Comparison of ENCODE assay signal across 8 mouse cellular contexts in the genomic region with DNA sequence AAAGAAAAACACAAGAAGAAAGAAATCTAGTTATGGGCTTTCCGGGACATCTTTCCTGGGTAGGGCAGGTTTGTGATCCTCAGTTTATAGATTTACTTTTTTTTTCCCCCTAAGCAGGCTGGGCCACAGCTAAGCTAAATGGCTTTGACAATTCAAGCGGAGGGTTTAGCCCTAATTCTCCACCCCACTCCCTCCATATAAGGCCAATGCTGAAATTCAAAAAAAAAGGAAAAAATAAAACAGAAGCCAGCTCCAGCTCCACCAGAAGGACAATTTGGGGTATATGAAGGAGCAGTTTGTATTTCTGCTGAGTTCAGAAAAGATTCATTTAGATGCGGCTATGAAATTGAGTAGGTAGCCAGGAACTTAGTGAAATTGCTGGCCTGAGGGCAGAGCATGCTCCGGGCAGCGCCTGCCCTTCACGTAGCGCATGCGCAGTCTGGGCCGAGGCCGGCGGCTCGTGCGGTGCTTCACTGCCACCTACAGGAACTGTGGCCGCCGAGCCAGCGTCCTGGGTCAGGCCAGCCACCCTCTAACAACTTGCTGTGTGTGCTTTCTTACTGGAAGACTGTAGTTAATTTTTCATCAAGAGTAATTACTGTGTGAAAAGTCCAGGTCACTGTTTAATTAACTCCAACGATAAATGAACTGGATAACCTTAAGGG.
DNase-seq lines count a peak whose midpoint lies in the region; ATAC-seq lines count a peak whose summit lies in the region.

No protein-coding gene starts in this region.

- no peak overlapping the region for H3K4me3 ChIP-seq in hindbrain, embryonic 14.5 days (replicated peaks; ENCODE audit: low read length)

- H3K36me3 ChIP-seq in hindbrain, embryonic 14.5 days (replicated peaks; ENCODE audit: control insufficient read depth, insufficient read depth), result no peaks in the 10 kb centered on the region

- H3K4me1 ChIP-seq in hindbrain, embryonic 14.5 days (replicated peaks; ENCODE audit: control insufficient read depth, insufficient read depth, low read length), result no peaks in the 10 kb centered on the region; the same call in 1 of the 2 replicates

- DNase-seq in R1 (ENCODE audit: low read depth, low spot score), result peak; percentile 76
- peak; percentile 88 to 89 for DNase-seq in cerebellum, postnatal 36 days
- DNase-seq in gastrocnemius, adult 18-20 months (ENCODE audit: low spot score), result peak; percentile 81
- peak; percentile 92 for DNase-seq in hindbrain, embryonic 14.5 days (ENCODE audit: low spot score)
- peak; percentile 88 to 92 for DNase-seq in layer of hippocampus, postnatal 25 days (ENCODE audit: extremely low spot score in 1 of 2, low spot score in 1 of 2)
- peak; percentile 91 for DNase-seq in lung, postnatal 10 days
- DNase-seq in retina, adult 2 months (ENCODE audit: low read depth, low spot score), result peak; percentile 44
- peak; percentile 29 for DNase-seq in thymus, postnatal 14 days

- peak overlapping the region; percentile 47 for H3K4me2 ChIP-seq in hindbrain, embryonic 14.5 days (replicated peaks)

- no peak overlapping the region for H3K27ac ChIP-seq in hindbrain, embryonic 14.5 days

- no peaks in the 10 kb centered on the region for H3K9me3 ChIP-seq in hindbrain, embryonic 14.5 days (ENCODE audit: control insufficient read depth, low read length)

- peak; percentile 89 for ATAC-seq in hindbrain, embryonic 14.5 days (ENCODE audit: low FRiP score)

- H3K27me3 ChIP-seq in hindbrain, embryonic 14.5 days (ENCODE audit: control insufficient read depth, insufficient read depth, low read length), result no peaks in the 10 kb centered on the region

- peak overlapping the region; percentile 31; the same call in 1 of the 2 replicates for H3K9ac ChIP-seq in hindbrain, embryonic 14.5 days

- WGBS in hindbrain, embryonic 14.5 days, result 7% methylated on average over 17 of the region's 17 CpGs

Comparison
In these comparisons a context has a peak if more than half of its experiments do, and no peak if none do; other contexts are left out.
1. DNase-seq: peak in every context shown above with its lines; median percentile 92 in hindbrain, embryonic 14.5 days; 91 in lung, postnatal 10 days; 90 in layer of hippocampus, postnatal 25 days; 88 in cerebellum, postnatal 36 days; 81 in gastrocnemius, adult 18-20 months; 76 in R1; 44 in retina, adult 2 months; 29 in thymus, postnatal 14 days.